Mouse (Mus musculus): ENCODE data around the gene Ccdc170. TPM values are rescaled to one million over a fixed set of nuclear protein-coding genes. Genes with fewer than 3 reads are reported as not detected.

Gene Ccdc170
- polyA plus RNA-seq, 1 experiment: not detected

- Histone ChIP-seq H3K36me3 (ENCODE audit: control insufficient read depth, insufficient read depth, low read length) (no peaks in the 10 kb centered on the region), H3K4me3 (ENCODE audit: extremely low read depth, insufficient read depth, insufficient read length) (no peak overlapping the region), H3K27ac (ENCODE audit: insufficient read depth, low read length) (no peak overlapping the region), H3K4me1 (ENCODE audit: control insufficient read depth, insufficient read depth, insufficient read length) (no peaks in the 10 kb centered on the region), H3K27me3 (ENCODE audit: control insufficient read depth, insufficient read depth, low read length) (no peaks in the 10 kb centered on the region)
- DNase-seq (ENCODE audit: low read depth in 1 of 2, low spot score in 2 of 2): no peak
- WGBS: 89% methylated on average over 1 of the region's 1 CpGs
- TF ChIP-seq POLR2A (IDR thresholded peaks at IDR 0.05; ENCODE audit: low read depth, low read length): no peak
- no peak for TF ChIP-seq CTCF (IDR thresholded peaks at IDR 0.05; ENCODE audit: extremely low read depth, insufficient read depth, insufficient read length, insufficient replicate concordance)
Measured at GRCm38 (mm10) chr10:4565148-4565547, 82.8 kb downstream of the Ccdc170 start.

- H3K36me3 ChIP-seq (ENCODE audit: control insufficient read depth, insufficient read depth, low read length): no peaks in the 10 kb centered on the region
- H3K4me1 ChIP-seq (ENCODE audit: control insufficient read depth, insufficient read depth, insufficient read length): no peaks in the 10 kb centered on the region
- no peak overlapping the region for H3K27ac ChIP-seq (ENCODE audit: insufficient read depth, low read length)
- 95% methylated on average over 4 of the region's 4 CpGs for WGBS
- H3K4me3 ChIP-seq (ENCODE audit: extremely low read depth, insufficient read depth, insufficient read length): no peak overlapping the region
- no peaks in the 10 kb centered on the region for H3K27me3 ChIP-seq (ENCODE audit: control insufficient read depth, insufficient read depth, low read length)
- TF ChIP-seq POLR2A (IDR thresholded peaks at IDR 0.05; ENCODE audit: low read depth, low read length) (no peak), CTCF (IDR thresholded peaks at IDR 0.05; ENCODE audit: extremely low read depth, insufficient read depth, insufficient read length, insufficient replicate concordance) (no peak)
- DNase-seq (ENCODE audit: low read depth in 1 of 2, low spot score in 2 of 2): no peak
Measured at GRCm38 (mm10) chr10:4570778-4571177, 88.5 kb downstream of the Ccdc170 start.

GRCm38 (mm10) chr10:4571304-4571703 lies 89.0 kb downstream of the Ccdc170 start:
- Histone ChIP-seq H3K4me3 (ENCODE audit: extremely low read depth, insufficient read depth, insufficient read length) (no peak overlapping the region), H3K36me3 (ENCODE audit: control insufficient read depth, insufficient read depth, low read length) (no peaks in the 10 kb centered on the region), H3K27me3 (ENCODE audit: control insufficient read depth, insufficient read depth, low read length) (no peaks in the 10 kb centered on the region), H3K4me1 (ENCODE audit: control insufficient read depth, insufficient read depth, insufficient read length) (no peaks in the 10 kb centered on the region), H3K27ac (ENCODE audit: insufficient read depth, low read length) (no peak overlapping the region)
- DNase-seq (ENCODE audit: low read depth in 1 of 2, low spot score in 2 of 2): no peak
- 94% methylated on average over 4 of the region's 4 CpGs for WGBS
- no peak for TF ChIP-seq POLR2A (IDR thresholded peaks at IDR 0.05; ENCODE audit: low read depth, low read length)
- no peak for TF ChIP-seq CTCF (IDR thresholded peaks at IDR 0.05; ENCODE audit: extremely low read depth, insufficient read depth, insufficient read length, insufficient replicate concordance)

- WGBS: 92% methylated on average over 5 of the region's 5 CpGs
- no peaks in the 10 kb centered on the region for H3K36me3 ChIP-seq (ENCODE audit: control insufficient read depth, insufficient read depth, low read length)
- TF ChIP-seq CTCF (IDR thresholded peaks at IDR 0.05; ENCODE audit: extremely low read depth, insufficient read depth, insufficient read length, insufficient replicate concordance) (no peak), POLR2A (IDR thresholded peaks at IDR 0.05; ENCODE audit: low read depth, low read length) (no peak)
- no peak for DNase-seq (ENCODE audit: low read depth in 1 of 2, low spot score in 2 of 2)
- no peaks in the 10 kb centered on the region for H3K27me3 ChIP-seq (ENCODE audit: control insufficient read depth, insufficient read depth, low read length)
- H3K27ac ChIP-seq (ENCODE audit: insufficient read depth, low read length): no peak overlapping the region
- no peak overlapping the region for H3K4me3 ChIP-seq (ENCODE audit: extremely low read depth, insufficient read depth, insufficient read length)
- H3K4me1 ChIP-seq (ENCODE audit: control insufficient read depth, insufficient read depth, insufficient read length): no peaks in the 10 kb centered on the region
Measured at GRCm38 (mm10) chr10:4581905-4582304, 99.6 kb downstream of the Ccdc170 start.

GRCm38 (mm10) chr10:4586691-4587090 lies 104.4 kb downstream of the Ccdc170 start:
- 89% methylated on average over 6 of the region's 6 CpGs for WGBS
- DNase-seq (ENCODE audit: low read depth in 1 of 2, low spot score in 2 of 2): no peak
- Histone ChIP-seq H3K27me3 (ENCODE audit: control insufficient read depth, insufficient read depth, low read length) (no peaks in the 10 kb centered on the region), H3K4me3 (ENCODE audit: extremely low read depth, insufficient read depth, insufficient read length) (no peak overlapping the region), H3K4me1 (ENCODE audit: control insufficient read depth, insufficient read depth, insufficient read length) (no peaks in the 10 kb centered on the region), H3K27ac (ENCODE audit: insufficient read depth, low read length) (no peak overlapping the region), H3K36me3 (ENCODE audit: control insufficient read depth, insufficient read depth, low read length) (no peaks in the 10 kb centered on the region)
- TF ChIP-seq POLR2A (IDR thresholded peaks at IDR 0.05; ENCODE audit: low read depth, low read length): no peak
- TF ChIP-seq CTCF (IDR thresholded peaks at IDR 0.05; ENCODE audit: extremely low read depth, insufficient read depth, insufficient read length, insufficient replicate concordance): no peak

GRCm38 (mm10) chr10:4589576-4589975 lies 107.3 kb downstream of the Ccdc170 start:
- 89% methylated on average over 4 of the region's 4 CpGs for WGBS
- DNase-seq (ENCODE audit: low read depth in 1 of 2, low spot score in 2 of 2): no peak
- no peaks in the 10 kb centered on the region for H3K27me3 ChIP-seq (ENCODE audit: control insufficient read depth, insufficient read depth, low read length)
- H3K4me3 ChIP-seq (ENCODE audit: extremely low read depth, insufficient read depth, insufficient read length): no peak overlapping the region
- no peaks in the 10 kb centered on the region for H3K36me3 ChIP-seq (ENCODE audit: control insufficient read depth, insufficient read depth, low read length)
- TF ChIP-seq CTCF (IDR thresholded peaks at IDR 0.05; ENCODE audit: extremely low read depth, insufficient read depth, insufficient read length, insufficient replicate concordance) (no peak), POLR2A (IDR thresholded peaks at IDR 0.05; ENCODE audit: low read depth, low read length) (no peak)
- H3K4me1 ChIP-seq (ENCODE audit: control insufficient read depth, insufficient read depth, insufficient read length): no peaks in the 10 kb centered on the region
- H3K27ac ChIP-seq (ENCODE audit: insufficient read depth, low read length): no peak overlapping the region

- Histone ChIP-seq H3K27me3 (ENCODE audit: control insufficient read depth, insufficient read depth, low read length) (no peaks in the 10 kb centered on the region), H3K36me3 (ENCODE audit: control insufficient read depth, insufficient read depth, low read length) (no peaks in the 10 kb centered on the region), H3K4me3 (ENCODE audit: extremely low read depth, insufficient read depth, insufficient read length) (no peak overlapping the region), H3K4me1 (ENCODE audit: control insufficient read depth, insufficient read depth, insufficient read length) (no peaks in the 10 kb centered on the region), H3K27ac (ENCODE audit: insufficient read depth, low read length) (no peak overlapping the region)
- no peak for DNase-seq (ENCODE audit: low read depth in 1 of 2, low spot score in 2 of 2)
- no peak for TF ChIP-seq CTCF (IDR thresholded peaks at IDR 0.05; ENCODE audit: extremely low read depth, insufficient read depth, insufficient read length, insufficient replicate concordance)
- no peak for TF ChIP-seq POLR2A (IDR thresholded peaks at IDR 0.05; ENCODE audit: low read depth, low read length)
- 89% methylated on average over 8 of the region's 8 CpGs for WGBS
Measured at GRCm38 (mm10) chr10:4590956-4591355, 108.7 kb downstream of the Ccdc170 start.
